Comparison of ENCODE assay signal across 9 mouse cellular contexts in the genomic region with DNA sequence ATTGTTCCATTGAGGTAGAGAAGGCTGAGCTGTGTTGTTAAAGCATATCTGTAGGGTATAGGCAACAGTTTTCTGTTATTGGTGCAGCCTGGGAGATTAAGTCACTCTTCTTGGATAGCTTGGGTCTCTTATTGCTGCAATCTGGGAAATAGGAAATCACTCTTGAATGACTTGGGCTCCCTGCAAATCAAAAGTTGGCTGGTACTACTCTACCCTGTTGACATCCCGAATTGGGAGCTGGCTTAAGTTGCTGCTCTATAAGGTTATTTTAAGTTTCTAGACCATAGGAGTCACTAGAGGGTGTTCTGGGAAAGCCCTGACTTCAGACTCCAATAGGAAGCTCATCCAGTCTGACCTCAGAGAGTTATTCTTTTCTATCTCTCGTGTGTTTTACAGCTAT. TPM values are rescaled to one million over a fixed set of nuclear protein-coding genes. Genes with fewer than 3 reads are reported as not detected.
DNase-seq lines count a peak whose midpoint lies in the region; ATAC-seq and TF ChIP-seq lines count a peak whose summit lies in the region.
"Had no signal": no experiment of that assay in that cellular context is flagged by ENCODE, and none has a peak within 500 bp of the region (broad histone marks: within the 10 kb centered on the region; RNA-seq: fewer than 3 reads in every experiment).

No protein-coding gene starts in this region.

- H3K4me3 ChIP-seq in lung, postnatal 0 days (ENCODE audit: low read depth, low read length) = peak overlapping the region; percentile 100; the same call in 1 of the 2 replicates
- peak overlapping the region; percentile 95 for H3K4me3 ChIP-seq in limb, embryonic 13.5 days
- H3K4me3 ChIP-seq in stomach, embryonic 14.5 days (ENCODE audit: low read depth, low read length) = peak overlapping the region; percentile 91; the same call in 1 of the 2 replicates

- peaks cover 11% of the 10 kb centered on the region; the same call in 1 of the 2 replicates for H3K4me1 ChIP-seq in lung, postnatal 0 days (ENCODE audit: insufficient read depth, low read depth, low read length)
- H3K4me1 ChIP-seq in limb, embryonic 13.5 days = peaks cover 35% of the 10 kb centered on the region
- peaks cover 20% of the 10 kb centered on the region; the same call in 1 of the 2 replicates for H3K4me1 ChIP-seq in stomach, embryonic 14.5 days (ENCODE audit: control insufficient read depth, insufficient read depth, low read length)

- TF ChIP-seq EP300 in lung, postnatal 0 days (IDR thresholded peaks at IDR 0.05) = no peak

- no peak overlapping the region for H3K9ac ChIP-seq in lung, postnatal 0 days (replicated peaks; ENCODE audit: low read depth)
- H3K9ac ChIP-seq in limb, embryonic 13.5 days = no peak overlapping the region
- H3K9ac ChIP-seq in stomach, embryonic 14.5 days (replicated peaks; ENCODE audit: low read depth, low read length) = no peak overlapping the region

- no peak overlapping the region for H3K27ac ChIP-seq in lung, postnatal 0 days (ENCODE audit: low read length)
- no peak overlapping the region for H3K27ac ChIP-seq in limb, embryonic 13.5 days
- H3K27ac ChIP-seq in stomach, embryonic 14.5 days (ENCODE audit: low read length) = no peak overlapping the region

- H3K9me3 ChIP-seq in lung, postnatal 0 days (ENCODE audit: low read length) = no peaks in the 10 kb centered on the region
- no peaks in the 10 kb centered on the region for H3K9me3 ChIP-seq in limb, embryonic 13.5 days
- no peaks in the 10 kb centered on the region for H3K9me3 ChIP-seq in stomach, embryonic 14.5 days (ENCODE audit: control insufficient read depth, low read depth, low read length)

- TF ChIP-seq CTCF in lung, postnatal 0 days (IDR thresholded peaks at IDR 0.05) = no peak

- ATAC-seq in lung, postnatal 0 days = no peak
- no peak for ATAC-seq in limb, embryonic 13.5 days (ENCODE audit: low FRiP score, low read depth)
- no peak for ATAC-seq in stomach, embryonic 14.5 days (ENCODE audit: insufficient number of reproducible peaks, insufficient read depth, low FRiP score, low read depth)

- DNase-seq in embryo, embryonic 10.5 days (ENCODE audit: low spot score) = peak; percentile 10
- no peak for DNase-seq in embryo, embryonic 9.5 days (ENCODE audit: extremely low spot score)
- DNase-seq in lung, postnatal 0 days (ENCODE audit: low spot score) = peak; percentile 19
- DNase-seq in lung, postnatal 36 days = no peak
- DNase-seq in cerebellum, postnatal 25 days = no peak
- DNase-seq in yolk sac, embryonic 10.5 days (ENCODE audit: low spot score) = no peak
- DNase-seq: kidney, postnatal 10 days had no signal

- H3K36me3 ChIP-seq in lung, postnatal 0 days (ENCODE audit: insufficient read depth, low read length) = no peaks in the 10 kb centered on the region
- H3K36me3 ChIP-seq in limb, embryonic 13.5 days = no peaks in the 10 kb centered on the region
- H3K36me3 ChIP-seq in stomach, embryonic 14.5 days (ENCODE audit: control insufficient read depth, insufficient read depth, low read length) = no peaks in the 10 kb centered on the region

- WGBS in lung, postnatal 0 days = 6% methylated on average over 2 of the region's 2 CpGs
- 40% methylated on average over 2 of the region's 2 CpGs for WGBS in limb, embryonic 13.5 days
- 42% methylated on average over 2 of the region's 2 CpGs for WGBS in stomach, embryonic 14.5 days

- H3K4me2 ChIP-seq in lung, postnatal 0 days (replicated peaks; ENCODE audit: low read depth, low read length) = peak overlapping the region; percentile 68
- H3K4me2 ChIP-seq in limb, embryonic 13.5 days (replicated peaks) = peak overlapping the region; percentile 80
- H3K4me2 ChIP-seq in stomach, embryonic 14.5 days (replicated peaks; ENCODE audit: low read depth, low read length) = peak overlapping the region; percentile 59

- no peaks in the 10 kb centered on the region for H3K27me3 ChIP-seq in lung, postnatal 0 days (replicated peaks; ENCODE audit: insufficient read depth, low read length)
- H3K27me3 ChIP-seq in limb, embryonic 13.5 days = no peaks in the 10 kb centered on the region
- no peaks in the 10 kb centered on the region for H3K27me3 ChIP-seq in stomach, embryonic 14.5 days (ENCODE audit: control insufficient read depth, insufficient read depth, low read length)

RNA-seq across cellular contexts. Expression of gene Rdx, which starts 3.4 kb away (rescaled TPM):
- 143 and 167 TPM in 2 replicates for polyA plus RNA-seq in lung, postnatal 0 days (2015; fragmentation: Nextera tagmentation; extraction: Ambion mirVana)
- 148 and 149 TPM in 2 replicates for polyA plus RNA-seq in limb, embryonic 13.5 days (2015; fragmentation: Nextera tagmentation; extraction: Ambion mirVana)
- polyA plus RNA-seq in stomach, embryonic 14.5 days (2014; fragmentation: Nextera tagmentation; extraction: Ambion mirVana) = 142 and 146 TPM in 2 replicates

Comparison
In these comparisons a context has a peak if more than half of its experiments do, and no peak if none do; other contexts are left out.
1. DNase-seq: peak in embryo, embryonic 10.5 days (single experiment) and lung, postnatal 0 days (single experiment); none in embryo, embryonic 9.5 days (single experiment), lung, postnatal 36 days (single experiment), cerebellum, postnatal 25 days (0 of 2) and yolk sac, embryonic 10.5 days (single experiment).
2. Peak in every context shown above with its lines, with median percentiles within 50 percentile points of each other: H3K4me2 ChIP-seq and H3K4me3 ChIP-seq.